Mouse (Mus musculus) gastrocnemius, postnatal 10 days (tissue): ENCODE results near the gene Selenon. TPM values are rescaled to one million over a fixed set of nuclear protein-coding genes. Genes with fewer than 3 reads are reported as not detected.

Experiments used
- DNase-seq: peaks from one replicate; pipeline ENCODE4 v3.0.0; 2021; ENCODE audit warnings: mixed read lengths
- long read RNA-seq, 2 experiments: library from polyadenylated mRNA; stranded (forward); transcript quantifications; one replicate each; pipeline ENCODE4 v2.0.0; 2021
- total RNA-seq, 2 experiments: library from RNA; stranded (reverse); gene quantifications; 2 replicates each; pipeline ENCODE4 v1.2.3; 2021

The Selenon gene
- 10 to 100 TPM; 22.3 to 28.7 TPM for total RNA-seq
- long read RNA-seq, experiment 1, transcript Selenon-201 (12 exons, 3,445 nt) = major isoform, 57 of 68 reads
- long read RNA-seq, experiment 1, partial matches to known transcripts = 5 of 68 reads
- long read RNA-seq, experiment 1, other reads (novel, unspliced or antisense) = 6 of 68 reads
- long read RNA-seq, experiment 2, transcript Selenon-201 (12 exons, 3,445 nt) = major isoform, 42 of 51 reads
- long read RNA-seq, experiment 2, partial matches to known transcripts = 4 of 51 reads
- long read RNA-seq, experiment 2, other reads (novel, unspliced or antisense) = 5 of 51 reads

DNA sequence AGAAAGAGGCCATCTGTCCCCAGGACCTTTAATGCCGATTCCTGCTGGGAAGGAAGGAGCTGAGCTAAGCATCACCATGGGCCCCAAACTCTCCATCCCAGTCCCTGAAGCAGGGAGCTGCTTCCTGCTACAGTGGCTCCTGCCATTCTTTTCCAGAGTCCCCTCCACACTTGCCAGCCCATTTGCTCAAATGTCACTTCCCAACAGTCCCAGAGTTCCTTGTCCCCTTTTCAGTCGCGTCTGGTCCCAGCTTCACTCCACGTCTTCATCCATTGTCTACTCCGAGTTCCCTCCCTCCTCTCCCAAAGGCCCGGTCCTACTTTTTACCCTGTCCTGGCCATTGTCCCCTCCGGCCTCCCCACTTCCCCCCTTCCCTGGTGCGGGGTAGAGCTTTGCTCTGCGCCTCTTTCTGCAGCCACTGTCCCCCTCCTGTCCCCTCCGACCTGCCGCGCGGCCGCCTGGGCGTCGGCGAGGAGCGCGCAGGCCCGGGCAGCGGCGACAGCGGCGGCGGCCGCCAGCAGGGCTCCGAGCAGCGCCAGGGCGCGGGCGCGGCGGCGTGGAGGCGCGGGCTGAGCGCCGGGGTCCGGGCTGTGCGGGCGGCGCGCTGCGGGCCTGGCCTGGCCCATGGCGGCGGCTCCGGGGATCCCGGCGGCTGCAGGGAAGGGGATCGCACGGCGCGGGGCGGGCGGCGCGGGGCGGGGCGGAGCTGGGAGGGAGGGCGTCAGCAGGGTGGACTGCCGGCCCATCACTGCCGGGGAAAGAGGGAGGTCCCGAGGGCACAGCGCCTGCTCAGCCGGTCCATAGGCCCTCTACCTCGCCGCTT, at the start of gene Selenon:
TSS of gene Selenon (minus strand) at position 673 of the 823 bp plus-strand sequence.
- DNase-seq = peak; percentile 74

DNA sequence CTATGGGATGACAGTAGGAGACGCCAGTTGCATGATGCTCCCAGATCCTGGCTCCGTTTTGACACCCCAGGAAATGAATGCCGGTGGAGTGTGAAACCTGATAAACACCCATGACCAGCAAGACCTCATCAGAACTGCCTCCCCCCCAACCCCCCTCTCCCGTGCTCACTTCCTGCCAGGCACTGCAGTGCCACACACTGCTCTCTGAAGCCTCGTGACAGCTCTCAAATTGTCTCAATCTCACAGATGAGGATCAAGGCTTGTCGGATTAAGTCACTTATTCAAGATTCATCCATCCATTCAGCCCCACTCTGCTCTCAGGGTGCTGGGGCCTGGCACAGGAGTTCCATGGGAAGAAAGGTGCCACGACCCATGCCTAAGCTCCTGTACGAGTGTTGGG, 49.4 kb upstream of the Selenon start:
- no peak for DNase-seq

DNA sequence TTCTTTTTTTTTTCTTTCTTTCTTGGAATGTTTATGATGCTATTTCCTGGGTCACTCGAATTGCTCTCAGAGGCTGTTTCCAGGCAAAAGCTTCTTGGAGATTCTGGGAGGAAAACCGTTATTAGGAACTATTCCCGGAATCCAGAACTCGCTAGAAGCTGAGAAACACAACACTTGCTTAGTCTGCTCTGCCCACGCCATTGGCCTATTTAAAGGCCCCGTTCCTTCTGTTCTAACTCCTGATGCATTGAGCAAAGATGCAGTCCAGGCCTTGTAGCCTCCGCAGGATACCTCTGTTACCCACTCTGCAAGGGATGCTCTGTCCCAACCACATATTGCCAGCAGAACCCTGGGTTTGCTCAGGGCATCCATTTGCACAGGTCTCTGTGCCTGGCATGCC, 48.8 kb upstream of the Selenon start:
- DNase-seq = no peak

DNA sequence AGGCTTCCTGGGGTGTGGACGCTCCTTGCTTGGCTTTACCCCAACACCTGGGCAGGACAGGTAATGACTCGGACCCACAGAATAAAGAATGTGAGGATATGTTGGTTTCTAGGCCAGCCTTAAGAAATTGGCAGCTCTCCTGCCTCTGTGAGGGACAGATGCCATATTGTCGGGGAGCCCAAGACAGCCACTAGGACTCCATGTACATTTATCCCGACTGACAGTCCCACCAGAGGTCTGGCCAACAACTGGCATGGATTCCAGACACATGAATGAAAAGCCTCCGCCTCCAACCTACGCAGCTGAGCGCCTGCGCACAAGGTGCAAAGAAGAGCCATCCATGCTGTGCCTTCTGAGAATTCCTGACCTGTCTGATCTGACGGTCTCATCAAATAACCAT, 48.1 kb upstream of the Selenon start:
- no peak for DNase-seq

DNA sequence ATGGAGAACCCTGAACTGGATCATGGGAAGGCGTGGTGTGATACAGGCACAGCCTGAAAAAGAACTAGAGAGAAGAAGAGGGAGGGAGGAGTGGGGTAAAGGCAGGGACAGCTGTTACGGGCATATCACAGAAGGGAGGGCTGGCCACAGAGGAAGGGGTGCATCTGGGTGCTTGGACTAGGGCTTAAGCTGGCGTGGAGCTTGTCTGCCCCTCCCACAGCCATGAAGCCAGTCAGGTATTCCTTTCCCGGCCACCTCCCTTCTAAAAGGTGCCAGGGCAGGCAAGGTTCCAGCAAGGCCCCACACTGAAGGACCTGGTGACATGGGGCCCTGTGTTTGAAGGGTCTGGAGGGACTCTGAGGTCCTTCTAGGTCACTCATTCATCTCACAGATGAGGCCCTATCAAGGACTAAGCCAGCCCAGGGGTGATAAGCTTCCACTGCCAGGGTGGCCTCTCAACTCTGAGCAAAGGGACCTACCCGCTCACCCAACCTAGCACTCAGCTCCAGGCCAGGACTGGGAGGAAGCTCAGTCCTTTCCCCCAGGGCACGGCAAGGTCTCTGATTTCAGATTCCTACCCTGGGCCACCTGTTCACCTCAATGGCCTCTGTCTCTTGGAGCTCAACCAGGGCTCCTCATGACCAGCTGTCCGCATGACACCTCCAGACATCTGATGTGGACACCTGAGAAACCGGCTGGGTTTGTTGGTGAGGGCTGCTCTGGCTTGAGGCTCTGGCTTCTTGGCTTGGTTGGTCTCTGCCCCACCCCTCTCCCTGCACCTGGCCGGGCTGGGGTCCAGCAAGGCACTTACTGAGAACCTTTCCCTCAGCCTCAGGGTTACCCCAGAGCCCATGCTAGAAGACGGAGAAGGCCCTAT, 45.1 kb upstream of the Selenon start:
- DNase-seq = no peak

DNA sequence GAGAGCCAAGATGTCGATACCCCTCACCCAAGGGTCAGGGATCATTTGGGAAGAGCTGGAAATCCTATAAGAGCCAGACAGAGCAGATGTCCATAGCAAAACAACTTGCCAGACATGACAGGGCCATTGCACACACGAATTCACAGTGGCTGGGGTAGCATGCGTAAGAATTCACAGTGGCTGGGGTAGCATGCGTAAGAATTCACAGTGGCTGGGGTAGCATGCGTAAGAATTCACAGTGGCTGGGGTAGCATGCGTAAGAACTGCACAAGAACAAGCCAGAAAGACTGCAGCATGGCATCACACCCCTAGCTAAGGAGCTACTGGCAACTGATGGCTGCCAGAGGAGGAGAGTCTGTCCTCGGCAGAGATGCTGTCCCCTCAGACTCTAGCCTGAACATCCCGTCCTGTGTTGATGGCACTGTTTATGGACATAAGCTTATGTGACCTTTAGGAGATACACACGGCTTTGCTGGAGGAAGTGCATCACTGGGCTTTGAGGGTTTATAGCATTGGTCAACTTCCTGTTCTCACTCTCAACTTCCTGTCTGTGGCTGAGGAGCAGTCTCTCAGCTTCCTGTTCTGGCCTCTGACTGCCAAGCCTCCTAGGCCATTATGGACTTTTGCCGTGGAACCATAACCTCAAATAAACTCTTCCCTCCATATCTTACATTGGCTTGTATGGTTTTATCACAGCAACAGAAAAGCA, 42.9 kb upstream of the Selenon start:
- no peak for DNase-seq

DNA sequence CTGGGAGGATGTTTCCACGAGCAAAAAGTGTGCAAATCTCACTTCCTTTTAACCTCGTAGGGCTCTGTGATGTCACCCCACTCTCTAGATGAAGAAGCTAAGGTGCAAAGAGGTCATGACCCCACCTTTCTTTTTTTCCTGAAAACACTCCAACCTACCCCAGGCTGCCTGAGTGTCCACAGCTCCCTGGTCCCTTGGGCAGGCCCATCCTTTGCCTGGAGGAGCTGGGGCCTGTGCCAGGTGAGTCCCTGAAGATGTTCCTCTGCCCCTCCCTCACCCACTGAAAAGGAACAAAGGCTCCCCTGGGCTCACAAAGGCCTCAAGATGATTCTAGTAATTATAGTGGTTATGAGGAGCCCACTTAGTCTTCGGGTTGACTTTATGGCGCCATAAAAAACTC, 40.5 kb upstream of the Selenon start:
- no peak for DNase-seq

DNA sequence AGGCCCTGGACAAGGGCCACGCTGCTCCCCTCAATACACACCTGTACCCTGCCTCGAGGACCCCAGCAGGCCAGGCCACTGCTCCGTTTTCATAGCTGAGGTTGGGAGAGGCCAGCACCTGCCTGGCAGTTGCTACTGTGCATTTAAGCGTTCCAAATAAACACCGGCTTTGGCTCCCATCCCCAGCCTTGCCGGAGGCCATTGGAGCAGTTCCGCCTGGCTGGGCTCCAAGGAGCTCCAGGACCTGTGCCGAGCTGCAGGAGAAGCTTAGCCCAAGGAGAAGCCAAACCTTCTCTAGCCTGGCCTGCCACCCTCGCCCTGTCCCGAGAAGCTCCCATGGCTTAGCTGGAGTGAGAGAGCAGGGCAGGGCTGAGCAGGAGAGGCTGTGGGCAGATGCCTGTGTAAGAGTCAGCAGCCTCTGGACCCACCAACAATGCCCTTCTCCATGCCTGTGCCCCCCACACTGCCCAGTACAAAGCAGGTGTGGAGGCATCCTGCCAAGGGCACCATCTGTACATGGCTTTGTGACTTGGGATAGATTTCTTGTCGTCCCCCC, 39.6 kb upstream of the Selenon start:
- peak; percentile 82 for DNase-seq

DNA sequence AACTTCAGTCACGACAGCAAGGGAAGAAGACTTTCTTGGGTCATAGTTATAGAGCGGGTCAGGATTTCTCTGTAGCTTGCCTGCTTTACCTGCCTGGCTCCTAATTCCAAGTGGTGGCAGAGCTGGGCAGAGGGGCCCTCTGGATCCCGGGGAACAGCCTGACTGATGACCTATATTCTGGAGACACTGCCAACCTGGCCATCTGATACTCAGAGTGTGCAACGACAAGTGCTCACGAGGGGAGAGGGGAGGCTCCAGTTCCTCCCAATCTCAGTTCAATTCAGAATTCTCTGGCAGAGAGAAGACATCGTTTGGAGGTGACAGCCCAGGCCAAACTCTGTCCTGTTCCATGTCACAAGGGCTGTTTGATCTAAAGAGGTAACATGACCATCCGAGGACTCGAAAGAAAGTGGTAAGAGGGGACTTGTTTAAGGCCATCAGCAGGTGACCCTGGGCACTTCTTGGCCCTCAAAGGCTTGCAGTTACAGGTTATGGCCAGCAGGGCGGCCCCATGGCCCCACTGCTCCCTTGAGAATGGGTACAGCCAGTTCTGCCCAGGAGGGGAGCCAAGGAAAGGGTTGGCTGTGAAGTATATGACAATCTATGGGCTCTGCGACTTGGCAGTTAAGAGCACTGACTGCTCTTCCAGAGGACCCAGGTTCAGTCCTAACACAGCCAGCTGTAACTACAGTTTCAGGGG, 38.4 kb upstream of the Selenon start:
- no peak for DNase-seq

DNA sequence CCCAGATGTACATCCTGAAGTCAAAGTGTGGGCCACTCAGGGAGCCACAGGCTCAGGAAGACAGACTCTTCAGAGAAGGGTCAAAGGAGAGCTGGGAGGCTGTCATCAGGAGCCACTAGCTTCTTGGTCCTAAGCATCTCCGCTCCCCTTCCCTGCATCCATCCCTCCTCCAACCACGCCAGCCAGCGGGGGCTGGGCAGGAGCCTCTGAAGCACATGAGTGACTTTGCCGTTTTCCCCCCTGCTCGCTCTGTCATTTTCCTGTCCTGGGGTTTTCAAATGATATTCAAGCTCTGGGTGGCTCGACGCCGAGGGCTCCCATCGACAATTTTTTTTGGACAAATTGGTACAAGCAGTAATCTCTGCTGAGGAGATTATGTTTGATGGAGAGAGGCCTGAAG, 37.8 kb upstream of the Selenon start:
- DNase-seq = no peak

DNA sequence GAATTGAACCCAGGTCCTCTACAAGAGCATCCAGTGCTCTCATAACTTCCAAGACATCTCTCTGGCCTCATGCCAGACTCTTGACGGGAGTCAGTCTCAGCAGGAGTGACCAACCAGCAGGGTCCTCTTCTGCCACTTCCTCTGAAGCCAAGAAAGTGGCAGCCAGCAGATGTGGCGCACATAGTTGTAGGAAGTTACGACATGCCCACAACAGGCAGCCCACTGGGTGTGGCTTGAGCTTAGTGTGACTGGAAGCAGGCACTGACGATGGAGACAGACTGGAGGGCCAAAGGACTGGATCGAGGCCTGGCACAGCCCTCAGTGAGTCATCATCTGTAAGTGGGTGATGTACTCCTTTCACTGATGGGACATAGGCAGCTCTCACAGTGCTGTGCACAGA, 37.0 kb upstream of the Selenon start:
- no peak for DNase-seq

DNA sequence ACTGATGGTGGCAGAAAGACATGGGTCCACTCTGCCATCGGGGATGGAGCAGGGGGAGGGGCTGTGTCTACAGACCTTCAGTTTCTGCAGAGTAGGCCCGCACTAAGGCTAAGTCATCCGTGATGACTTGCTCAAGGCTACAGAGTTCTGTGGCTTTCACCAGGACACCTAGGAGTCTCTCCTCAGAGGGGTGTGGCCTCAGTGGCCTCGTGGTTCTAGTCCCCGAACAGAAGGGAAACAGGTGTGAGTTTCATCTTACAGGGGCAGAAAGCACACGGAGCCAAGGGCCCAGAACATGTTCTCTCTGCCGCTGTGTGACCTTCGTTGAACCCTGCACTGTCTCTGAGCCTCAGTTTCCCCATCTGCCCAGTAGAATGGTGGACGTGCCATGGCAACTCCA, 36.3 kb upstream of the Selenon start:
- DNase-seq = no peak

DNA sequence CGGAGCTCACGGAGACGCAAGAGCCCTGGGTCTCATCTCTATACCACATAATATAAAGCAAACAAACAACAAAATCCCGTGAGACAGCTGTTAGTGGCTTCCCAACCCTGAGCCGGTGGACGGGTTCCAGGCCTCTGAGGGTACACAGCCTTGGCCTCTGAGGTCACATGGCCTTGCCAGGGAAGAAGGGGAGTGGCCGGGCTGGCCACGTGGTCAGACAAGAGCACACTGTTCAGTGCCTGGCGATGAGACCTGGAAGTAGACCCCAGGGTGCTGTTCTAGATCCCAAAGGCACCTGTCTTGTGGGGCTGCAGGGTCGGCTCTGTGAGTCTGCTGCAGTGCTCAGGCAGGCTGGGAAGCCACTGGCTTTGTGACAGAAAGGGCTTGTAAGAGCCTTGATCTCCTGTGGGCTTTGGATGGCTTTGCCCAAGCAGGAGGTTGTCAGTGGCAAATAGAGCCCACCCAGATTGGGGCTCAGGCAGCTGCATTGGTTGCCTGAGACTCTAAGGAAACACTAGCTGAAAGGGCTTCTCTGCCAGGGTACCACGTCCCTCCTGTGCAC, 35.8 kb upstream of the Selenon start:
- DNase-seq = no peak

DNA sequence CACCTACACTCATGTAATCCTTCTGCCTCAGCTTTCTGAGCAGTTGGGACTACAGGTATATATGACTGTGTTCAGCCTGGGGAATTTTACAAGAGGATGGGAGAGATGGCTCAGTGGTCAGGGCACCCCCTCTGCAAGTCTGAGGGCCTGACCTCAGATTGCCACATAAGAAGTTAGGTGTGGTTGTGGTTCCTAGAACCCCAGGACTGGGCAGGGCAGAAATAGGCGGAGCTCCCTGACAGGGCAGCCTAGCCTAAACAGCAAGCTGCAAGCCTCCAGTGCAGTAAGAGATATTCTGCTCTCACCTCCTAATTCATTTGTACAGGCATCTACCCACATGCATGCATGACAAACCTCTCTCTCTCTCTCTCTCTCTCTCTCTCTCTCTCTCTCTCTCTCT, 34.7 kb upstream of the Selenon start:
- DNase-seq = no peak

DNA sequence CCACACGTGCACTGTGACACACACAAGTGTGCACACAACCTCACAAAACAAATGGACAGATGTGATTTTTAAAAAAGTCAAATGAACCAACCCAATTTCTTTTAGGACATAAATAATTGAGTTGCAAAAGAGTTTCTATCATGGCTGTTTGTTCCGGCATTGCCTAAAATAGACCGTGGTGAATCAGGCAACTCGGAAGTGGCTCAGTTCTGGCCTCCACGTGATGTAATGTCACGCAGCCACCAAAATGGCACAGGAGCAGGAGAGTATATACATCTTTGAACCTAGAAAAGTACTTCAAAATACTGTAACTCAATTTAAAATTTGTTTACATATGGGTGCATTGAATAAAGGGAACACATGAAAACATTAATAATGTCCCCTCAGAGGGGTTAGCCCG, 34.2 kb upstream of the Selenon start:
- DNase-seq = no peak

DNA sequence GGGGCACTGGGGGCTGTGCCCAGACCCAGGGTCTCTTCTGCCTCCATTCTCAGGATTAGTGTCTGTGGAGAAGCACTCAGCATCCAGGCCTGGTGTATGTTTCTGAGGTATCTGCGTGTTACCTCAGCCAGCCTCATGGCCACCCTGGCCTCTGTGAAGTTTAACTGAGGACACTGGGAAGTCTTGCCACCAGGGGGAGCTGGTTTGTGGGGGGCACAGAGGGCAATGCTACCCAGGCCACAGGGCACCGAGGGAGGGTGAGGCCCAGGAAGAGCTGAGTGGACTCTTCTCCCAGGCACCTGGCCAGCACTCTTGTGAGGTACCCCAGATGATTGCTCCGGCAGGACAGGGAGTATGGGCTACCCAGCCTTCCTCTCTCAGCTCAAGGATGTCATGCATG, 31.5 kb upstream of the Selenon start:
- peak; percentile 59 for DNase-seq

DNA sequence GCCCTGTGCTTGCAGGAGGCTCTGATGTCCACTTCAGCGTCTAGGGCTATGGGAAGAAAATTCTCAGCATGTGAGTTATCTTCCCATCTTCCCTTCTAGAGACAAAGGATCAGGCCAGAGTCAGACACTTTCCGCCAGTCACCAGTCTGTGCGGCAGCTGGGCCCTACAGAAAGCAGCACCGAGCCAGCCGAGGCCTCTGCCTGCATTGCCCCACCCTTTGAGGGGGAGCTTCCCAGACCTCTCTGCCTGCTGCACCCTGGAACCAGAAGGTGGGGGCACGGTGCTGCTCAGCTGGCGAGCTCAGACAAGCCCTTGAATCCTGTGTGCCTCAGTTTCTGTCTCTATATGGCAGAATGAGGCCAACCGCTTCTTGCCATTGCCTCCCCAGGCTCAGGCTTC, 29.4 kb upstream of the Selenon start:
- no peak for DNase-seq

DNA sequence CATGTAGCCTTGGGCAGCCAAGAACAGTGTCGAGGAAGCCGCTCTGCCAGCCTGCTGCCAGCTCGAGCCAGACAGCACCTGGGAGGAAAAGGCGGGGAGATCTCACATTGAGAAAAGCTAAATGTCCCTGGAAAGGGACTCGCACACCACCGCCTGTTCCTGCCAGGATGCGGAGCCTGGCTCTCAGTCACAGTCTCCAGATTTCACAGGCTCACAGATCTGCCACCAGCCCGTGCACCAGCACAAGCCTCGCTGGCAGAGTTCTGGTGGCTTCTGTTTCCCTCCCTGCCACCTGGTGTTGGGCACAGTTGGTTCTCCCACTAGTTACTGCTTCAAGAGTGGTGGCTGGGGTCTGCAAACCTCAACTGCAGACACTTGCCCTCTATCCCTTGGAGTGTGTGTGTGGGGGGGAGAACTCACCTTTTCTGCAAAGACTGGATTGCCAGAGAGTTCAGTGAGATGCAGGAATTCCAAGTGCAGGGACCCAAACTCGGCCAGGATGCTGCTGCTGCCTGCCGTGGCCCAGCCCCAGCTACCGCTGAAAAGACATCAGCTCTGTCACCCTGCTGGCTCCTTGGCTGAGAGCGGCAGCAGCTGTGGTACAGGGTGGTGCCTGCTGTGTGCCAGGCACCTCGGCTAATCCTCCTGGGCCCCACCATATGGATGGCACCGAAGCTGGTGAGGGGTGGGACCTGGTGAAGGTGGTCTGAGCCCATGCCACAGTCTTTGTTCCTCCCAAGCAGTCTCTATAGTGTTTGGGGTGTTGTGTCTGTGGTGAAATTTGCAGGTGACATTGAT, 28.6 kb upstream of the Selenon start:
- no peak for DNase-seq

DNA sequence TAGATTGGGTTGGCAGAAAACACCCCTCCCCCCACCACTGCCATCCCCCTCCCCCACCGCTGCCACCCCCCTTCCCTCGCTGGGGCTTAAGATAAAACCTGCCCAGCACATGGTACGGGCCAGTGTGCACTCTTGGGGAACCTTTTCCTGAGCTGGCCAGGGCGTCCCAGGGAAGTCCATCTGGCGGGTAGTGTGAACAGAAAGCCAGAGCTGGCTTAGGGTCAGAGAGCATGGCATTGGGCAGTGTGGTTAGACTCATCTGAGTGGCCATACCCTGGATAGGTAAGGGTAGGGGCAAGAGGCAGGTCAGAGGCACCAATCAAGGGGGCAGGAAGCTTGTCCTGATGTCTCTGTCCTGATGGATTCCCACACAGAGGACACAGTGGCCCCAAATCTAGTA, 27.7 kb upstream of the Selenon start:
- no peak for DNase-seq

DNA sequence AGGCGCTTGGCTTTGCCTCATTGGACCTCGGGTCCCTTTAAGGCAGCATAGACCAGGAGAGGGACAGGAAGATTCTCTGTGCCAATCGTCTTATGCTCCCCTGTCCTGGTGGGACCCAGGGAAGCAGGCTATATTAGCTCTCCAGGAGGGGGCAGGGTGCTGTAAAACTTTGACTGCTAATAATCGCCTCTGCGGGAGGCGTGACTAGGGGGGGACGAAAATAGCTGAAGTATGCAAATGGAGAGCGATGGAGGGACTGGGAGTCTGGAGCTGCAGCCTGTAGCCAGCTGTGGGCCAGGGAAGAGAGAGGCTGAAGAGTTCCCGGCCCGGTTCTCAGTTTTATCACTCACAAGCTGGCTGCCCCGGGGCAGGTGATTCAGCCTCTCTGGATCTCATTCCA, 27.2 kb upstream of the Selenon start:
- DNase-seq = no peak
